Mouse (Mus musculus) embryonic fibroblast, embryonic 13.5 days (primary cell): Measurements from ENCODE around the gene Crybg1.

Source experiments
- CTCF ChIP-seq: IDR thresholded peaks from 2 replicates; pipeline ENCODE4 v1.5.1; 2011; ENCODE audit warnings: mild to moderate bottlenecking, control low read depth, low read length, moderate library complexity, borderline replicate concordance; ENCODE audit not compliant: insufficient read depth
- POLR2A ChIP-seq: IDR thresholded peaks from 2 replicates; pipeline ENCODE4 v1.6.1; 2011; ENCODE audit warnings: low read depth, mild to moderate bottlenecking, control low read depth, low read length, moderate library complexity

- TF ChIP-seq POLR2A (no peak), CTCF (no peak)
Observed at GRCm38 (mm10) chr10:44176120-44176519, 27.5 kb upstream of the Crybg1 start.
